Mouse (Mus musculus) lung, postnatal 14 days (tissue): ENCODE results near the gene Arhgdib.
A peak's percentile ranks its signal among the peaks of the same experiment; 100 is the strongest.

Experiments used
- DNase-seq: peaks from one replicate; pipeline ENCODE4 v3.0.0; 2021

Gene Arhgdib

DNA sequence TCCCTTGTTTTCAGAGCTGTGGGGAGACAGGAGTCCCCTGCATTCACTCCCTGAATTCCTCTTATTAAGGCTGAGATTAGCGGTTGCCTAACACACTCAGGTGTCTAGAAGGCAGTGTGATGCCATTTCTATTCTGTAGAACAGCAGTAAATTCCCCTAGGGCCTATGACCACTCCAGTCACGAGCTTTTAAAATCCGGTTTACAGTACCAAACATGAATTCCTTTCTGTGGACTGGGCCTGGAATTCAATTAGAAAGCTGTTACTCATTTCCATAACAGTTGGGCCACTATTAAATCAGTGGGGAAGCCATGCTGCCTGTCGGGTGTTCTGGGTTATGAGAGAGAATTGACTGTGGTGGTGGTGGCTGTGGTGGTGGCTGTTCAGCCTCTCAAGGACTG is 6.0 kb upstream of the Arhgdib start:
- DNase-seq, result no peak

DNA sequence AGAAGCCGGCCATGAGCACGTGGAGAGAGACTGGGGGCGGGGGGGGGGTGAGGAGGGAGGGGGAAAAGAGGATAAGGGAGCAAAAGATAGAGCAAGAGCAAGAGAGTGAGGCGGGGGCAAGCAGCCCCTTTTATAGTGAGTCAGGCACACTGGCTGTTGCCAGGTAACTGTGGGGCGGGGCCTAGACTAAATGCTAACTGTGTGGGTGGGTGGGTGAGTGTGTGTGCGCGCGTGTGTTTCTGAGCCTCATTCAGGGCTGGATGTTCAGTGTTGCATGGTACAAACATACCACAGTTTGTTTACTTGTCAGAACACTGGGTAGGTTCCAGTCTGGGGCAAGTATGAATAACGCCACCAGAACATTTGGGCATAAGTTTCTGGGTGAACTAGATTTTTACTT is 5.2 kb upstream of the Arhgdib start:
- no peak for DNase-seq

DNA sequence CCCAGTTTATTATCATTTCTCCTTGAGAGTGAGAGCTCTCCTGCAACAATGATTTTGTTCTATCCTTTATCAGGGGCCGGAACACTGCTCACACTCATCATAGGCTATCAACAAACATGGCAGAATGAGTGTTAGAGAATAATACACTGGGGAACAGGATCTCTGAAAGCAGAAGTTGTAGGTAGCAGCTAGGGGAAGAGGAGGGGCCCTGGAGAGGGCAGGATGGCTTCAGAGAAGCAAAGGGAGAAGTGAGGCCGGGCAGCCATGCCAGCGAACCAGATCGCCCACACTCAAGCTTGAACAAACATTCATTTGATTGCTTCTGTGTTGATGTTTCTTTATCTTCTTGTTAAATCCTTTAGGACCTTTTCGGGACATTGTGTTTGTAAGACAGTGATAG is 4.5 kb upstream of the Arhgdib start:
- DNase-seq, result no peak

- no peak for DNase-seq
Measured at GRCm38 (mm10) chr6:136944511-136944910, 2.8 kb upstream of the Arhgdib start.

DNA sequence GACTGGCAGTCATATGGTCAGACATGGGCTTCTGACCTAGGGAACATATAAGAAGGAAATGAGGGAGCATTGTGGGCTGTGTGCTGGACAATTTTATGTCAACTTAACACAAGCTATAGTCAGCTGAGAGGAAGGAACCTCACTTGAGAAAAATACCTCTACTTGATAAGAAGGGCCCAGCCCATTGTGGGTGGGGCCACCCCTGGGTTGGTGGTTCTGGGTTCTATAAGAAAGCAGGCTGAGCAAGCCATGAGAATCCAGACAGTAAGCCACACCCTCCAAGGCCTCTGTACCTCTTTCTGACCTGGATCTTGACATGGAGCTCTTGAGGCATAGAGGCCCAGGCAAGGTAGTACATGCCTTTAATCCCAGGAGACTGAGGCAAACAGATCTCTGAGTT is 1.7 kb upstream of the Arhgdib start:
- no peak for DNase-seq

- no peak for DNase-seq
Measured at GRCm38 (mm10) chr6:136942280-136942679, 581 bp upstream of the Arhgdib start.

GRCm38 (mm10) chr6:136940188-136940960 is 1.3 kb downstream of the Arhgdib start:
- DNase-seq, result no peak

DNA sequence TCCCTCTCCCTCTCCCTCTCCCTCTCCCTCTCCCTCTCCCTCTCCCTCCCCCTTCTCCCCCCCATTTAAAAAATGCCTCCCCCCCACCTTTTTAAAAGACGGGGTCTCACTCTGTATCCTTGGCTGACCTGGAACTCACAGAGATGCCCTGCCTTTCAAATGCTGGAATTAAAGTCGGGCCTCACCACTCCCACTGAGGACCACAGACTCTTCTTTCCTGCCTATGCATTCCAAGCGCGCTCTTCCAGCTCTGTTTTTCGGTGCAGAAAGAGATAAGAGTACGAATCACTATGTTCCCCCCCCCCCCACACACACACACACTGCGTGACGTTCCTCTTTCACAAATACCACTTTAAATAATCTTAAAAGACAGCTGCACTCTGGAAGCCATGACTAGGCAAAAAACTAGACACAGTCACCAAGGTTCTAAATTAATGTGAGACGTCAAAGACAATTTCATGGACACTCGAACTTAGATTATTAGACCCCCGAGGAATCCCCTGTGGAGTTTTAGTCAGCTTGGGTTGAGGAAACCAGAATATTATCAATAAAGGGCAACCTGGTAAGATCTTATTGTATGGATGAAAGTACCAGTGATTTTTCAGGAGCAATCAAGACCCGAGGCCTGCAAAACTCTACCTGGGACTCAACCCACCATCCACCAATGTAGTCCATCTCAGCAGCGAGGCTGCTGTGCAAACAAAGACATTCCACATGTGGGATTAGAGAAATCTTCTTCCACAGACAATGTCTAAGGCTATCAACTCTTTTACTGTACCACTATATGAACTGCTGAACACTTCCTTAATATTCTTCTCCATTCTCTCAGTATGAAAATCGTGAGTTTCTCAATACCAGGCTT is 2.1 kb downstream of the Arhgdib start:
- DNase-seq, result no peak

DNA sequence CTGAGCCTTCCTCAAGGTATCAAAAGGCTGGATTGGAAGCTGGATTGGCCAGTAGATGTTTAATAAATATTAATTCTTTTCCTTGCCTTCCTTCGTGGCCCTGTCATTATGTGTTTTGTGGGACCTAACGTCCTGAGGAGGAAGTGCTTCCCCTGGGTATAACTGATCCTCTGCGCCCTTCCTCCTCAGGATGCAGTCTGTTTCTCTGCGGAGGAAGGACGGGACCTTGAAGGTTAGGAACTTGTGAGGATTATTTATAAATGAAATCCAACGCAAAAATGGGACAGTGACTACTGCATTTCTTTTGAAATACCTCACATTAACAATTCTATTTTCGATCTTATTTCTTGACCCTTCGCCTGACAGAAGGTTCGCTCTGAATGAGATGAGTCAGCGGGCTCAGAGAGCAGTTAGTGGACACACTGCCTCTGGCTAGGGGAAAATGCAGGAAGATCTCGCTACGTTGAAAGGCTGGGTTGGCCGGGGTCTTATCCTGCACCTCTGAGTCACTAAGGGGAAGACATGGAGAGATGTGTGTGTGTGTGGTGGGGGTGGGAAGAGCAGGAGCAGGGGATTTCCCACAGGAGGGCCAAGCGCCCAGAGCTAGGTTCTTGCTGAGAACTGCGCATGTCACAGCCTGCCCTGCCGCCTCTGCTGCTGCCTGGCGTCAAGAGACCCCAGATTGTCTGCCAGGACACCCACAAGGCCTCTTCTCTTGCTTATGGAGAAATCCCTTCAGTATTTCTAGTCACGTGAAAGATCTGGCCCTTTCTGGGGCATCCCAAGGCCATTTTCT is 3.2 kb downstream of the Arhgdib start:
- no peak for DNase-seq

DNA sequence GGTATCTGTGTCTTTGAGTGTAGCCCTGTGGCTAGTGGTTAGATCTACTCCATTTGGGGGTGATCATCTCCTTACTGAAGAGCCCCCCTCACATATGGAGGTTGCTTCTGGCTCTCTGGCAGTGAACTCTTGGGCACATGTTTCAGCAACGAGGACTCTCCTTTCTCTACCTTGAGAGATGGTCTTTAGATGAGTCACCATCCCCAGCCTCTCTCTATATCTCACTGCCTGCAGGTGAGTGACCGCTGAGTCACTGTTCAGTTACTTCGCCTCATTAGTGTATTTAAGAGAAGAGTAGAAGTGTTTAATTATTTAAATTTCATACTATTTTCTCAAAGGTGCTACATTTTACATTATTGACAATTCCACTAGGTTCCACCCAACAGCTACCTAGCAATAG is 4.6 kb downstream of the Arhgdib start:
- no peak for DNase-seq

GRCm38 (mm10) chr6:136936361-136936760 is 5.3 kb downstream of the Arhgdib start:
- DNase-seq, result no peak

- DNase-seq, result no peak
Measured at GRCm38 (mm10) chr6:136935233-136935632, 6.5 kb downstream of the Arhgdib start.

DNA sequence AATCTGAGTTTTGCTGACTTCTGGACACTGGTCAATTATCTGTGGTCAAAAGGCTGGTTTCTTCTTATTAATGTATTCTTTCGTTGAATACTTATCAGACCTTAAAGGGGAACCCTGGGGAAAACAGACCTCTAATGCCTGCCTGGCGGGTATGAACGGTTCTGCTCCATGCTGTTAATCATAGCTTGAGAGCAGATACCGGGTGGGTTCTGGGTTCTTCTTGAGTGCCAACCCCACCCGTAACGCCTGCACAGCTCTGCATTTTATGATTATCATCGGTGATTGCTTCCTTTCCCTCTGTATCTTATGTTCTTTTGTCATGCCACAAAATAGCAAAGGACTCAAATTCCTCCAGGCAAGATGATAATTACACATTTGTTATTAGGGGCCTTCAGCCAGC is 7.6 kb downstream of the Arhgdib start:
- no peak for DNase-seq

DNA sequence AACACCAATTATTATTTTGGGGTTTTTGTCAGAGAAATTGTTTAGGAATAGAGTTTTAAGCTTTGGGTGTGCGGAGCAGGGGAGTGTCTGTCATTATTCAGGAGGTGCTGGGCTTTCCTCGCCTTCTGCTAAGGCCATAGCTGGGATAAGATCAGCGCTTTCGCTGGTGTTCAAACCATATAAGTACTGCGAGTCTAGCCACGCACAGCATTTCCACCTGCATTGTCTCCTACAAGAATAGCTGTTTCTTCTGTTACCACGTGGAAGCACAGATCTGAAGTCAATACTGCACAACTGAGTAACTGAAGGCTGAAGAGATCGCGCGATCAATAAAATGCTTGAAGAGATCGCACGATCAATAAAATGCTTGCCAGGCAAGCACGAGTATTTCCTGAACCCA is 10.5 kb downstream of the Arhgdib start:
- no peak for DNase-seq

GRCm38 (mm10) chr6:136930677-136931076 is 11.0 kb downstream of the Arhgdib start:
- peak; percentile 48 for DNase-seq

- no peak for DNase-seq
Measured at GRCm38 (mm10) chr6:136927626-136928025, 14.1 kb downstream of the Arhgdib start.

DNA sequence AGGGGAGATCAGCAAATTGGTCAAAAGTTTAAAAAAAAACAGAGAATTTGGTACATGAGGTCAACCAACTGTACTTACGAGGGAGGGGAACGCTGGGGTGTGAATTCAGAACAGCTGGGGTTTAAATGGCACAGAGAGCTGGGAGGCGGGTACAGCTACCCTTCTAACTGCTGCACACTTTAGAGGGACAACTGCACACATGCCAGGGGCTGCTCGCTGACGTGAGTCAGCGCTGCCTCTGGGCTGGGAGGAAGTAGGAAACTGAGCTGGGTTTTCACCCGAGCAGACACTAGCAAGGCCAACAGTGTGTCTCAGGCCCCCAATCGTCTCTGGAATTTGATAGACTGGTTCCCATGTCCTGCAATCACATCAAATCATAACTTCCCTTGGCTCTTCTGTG is 16.6 kb downstream of the Arhgdib start:
- no peak for DNase-seq

- no peak for DNase-seq
Measured at GRCm38 (mm10) chr6:136923532-136923931, 18.2 kb downstream of the Arhgdib start, which contains the start of gene Pde6h. Gene Pde6h, plus strand, starts transcription at chr6:136923832.

- DNase-seq, result no peak
Measured at GRCm38 (mm10) chr6:136922871-136923270, 18.8 kb downstream of the Arhgdib start.

DNA sequence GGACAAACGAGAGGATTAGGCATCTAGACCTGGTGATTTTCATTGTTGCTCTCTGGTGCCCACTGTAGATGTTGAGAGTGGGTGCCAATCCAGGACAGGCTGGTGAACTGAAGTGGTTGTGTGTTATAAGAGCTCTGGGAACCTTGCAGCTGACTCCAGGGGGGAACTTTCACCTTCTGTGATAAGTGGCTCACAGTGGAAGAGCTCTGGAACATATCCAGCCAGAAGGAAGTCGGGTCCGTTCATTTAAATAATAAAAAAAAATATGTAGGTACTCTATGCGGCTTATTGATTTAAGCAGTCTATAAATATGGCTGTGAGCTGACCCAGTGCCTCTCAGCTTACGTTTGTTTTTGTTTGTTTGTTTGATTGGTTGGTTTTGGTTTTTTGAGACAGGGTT is 19.6 kb downstream of the Arhgdib start, which contains the start of gene Erp27:
TSS of gene Erp27 (minus strand) at position 101 of the 400 bp plus-strand sequence.
- no peak for DNase-seq

DNA sequence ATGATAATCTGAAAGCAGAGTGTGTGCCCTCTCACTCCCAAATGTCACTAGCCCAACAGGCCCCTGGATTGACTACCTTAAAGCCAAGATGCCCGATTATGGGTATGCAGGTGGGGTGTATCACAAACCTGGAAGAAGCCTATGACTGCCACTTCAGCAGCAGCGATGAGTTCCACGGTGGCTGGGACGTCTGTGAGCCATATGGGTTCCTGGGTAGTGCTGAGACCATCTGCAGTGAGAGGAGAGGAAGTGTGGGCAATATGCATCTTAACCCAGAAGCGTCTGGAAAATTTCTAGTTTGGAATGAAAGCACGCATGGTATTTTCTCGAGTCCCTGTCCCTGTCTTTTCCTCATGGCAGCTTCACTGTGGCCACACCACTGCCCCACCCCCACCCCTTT is 20.1 kb downstream of the Arhgdib start:
- no peak for DNase-seq

- DNase-seq, result peak; percentile 88
Measured at GRCm38 (mm10) chr6:136920320-136921257, 21.1 kb downstream of the Arhgdib start.
